Mouse (Mus musculus): Measurements from ENCODE around the gene Dlg5. TPM values are rescaled to one million over a fixed set of nuclear protein-coding genes. Genes with fewer than 3 reads are reported as not detected.

Dlg5 gene
- 23.7 and 32.6 TPM in 2 replicates for polyA plus RNA-seq (2016; fragmentation: Nextera tagmentation; extraction: Ambion mirVana)

DNA sequence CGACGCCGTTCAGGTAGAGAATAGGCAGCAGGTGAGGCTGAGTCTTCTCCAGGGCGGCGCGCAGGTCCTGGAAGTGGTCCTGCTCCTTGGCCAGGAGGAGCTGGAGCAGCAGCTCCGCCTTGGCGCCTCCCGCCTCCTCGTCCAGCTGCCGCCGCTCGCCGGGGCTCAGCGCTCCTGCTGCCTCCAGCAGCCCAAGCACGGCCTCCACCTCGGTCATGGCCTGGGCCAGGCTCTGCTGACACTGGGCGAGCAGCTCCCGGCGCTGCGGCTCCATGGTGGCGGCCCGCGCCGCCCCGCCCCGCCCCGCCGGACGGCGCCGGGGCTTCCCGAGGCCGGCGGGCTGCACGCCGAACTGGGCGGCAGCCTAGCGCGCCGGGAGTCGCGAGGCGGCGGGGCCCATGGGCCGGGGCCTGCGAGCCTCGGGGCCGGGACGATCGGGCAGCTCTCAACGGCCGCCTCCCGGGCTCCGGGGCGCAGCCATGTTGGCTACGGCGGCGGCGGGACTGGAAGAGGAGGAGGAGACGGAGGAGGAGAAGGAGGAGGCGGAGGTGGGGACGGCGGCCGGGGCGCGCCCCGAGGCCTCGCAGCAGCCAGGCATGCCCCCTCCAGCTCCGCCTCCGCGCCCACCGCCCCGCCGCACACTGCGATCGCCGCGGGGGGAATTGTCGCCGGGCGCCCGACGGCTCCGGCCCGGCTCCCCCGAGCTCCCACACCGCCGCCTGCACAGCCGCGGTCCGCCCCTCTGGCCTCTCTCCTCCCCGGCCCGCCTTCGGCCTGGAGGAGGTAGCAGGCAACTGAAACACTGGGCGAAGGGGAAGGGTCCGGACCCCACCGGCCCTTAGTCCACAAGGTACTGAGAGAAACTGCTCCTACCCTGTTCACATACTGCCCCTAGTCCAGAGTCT lies at the start of gene Dlg5:
TSS of gene Dlg5 (minus strand) at position 744 of the 905 bp plus-strand sequence.
- WGBS, result 1% methylated on average over 90 of the region's 98 CpGs
- Histone ChIP-seq H3K27me3 (ENCODE audit: low read depth, poor library complexity, severe bottlenecking) (no peaks in the 10 kb centered on the region), H3K9me3 (replicated peaks) (no peaks in the 10 kb centered on the region), H3K27ac (peak within 1 kb of the TSS; percentile 99), H3K4me1 (peaks cover 43% of the 10 kb centered on the region), H3K4me3 (peak within 1 kb of the TSS; percentile 96), H3K36me3 (peaks cover 24% of the 10 kb centered on the region)
- peak; percentile 84 for DNase-seq (ENCODE audit: low spot score)

- no peak for DNase-seq (ENCODE audit: low spot score)
- 85% methylated on average over 5 of the region's 5 CpGs for WGBS
- no peaks in the 10 kb centered on the region for H3K36me3 ChIP-seq
These were observed 47.9 kb upstream of the Dlg5 start for GRCm38 (mm10) chr14:24293631-24294030.

GRCm38 (mm10) chr14:24292914-24293313 lies 47.2 kb upstream of the Dlg5 start, which contains the start of gene E330034G19Rik:
E330034G19Rik (plus strand) TSS chr14:24293214.
- no peaks in the 10 kb centered on the region for H3K9me3 ChIP-seq (replicated peaks)
- DNase-seq (ENCODE audit: low spot score), result no peak
- H3K4me1 ChIP-seq, result no peaks in the 10 kb centered on the region
- no peak within 1 kb of the TSS for H3K27ac ChIP-seq
- 64% methylated on average over 3 of the region's 3 CpGs for WGBS
- H3K36me3 ChIP-seq, result no peaks in the 10 kb centered on the region
- H3K27me3 ChIP-seq (ENCODE audit: low read depth, poor library complexity, severe bottlenecking), result no peaks in the 10 kb centered on the region
- H3K4me3 ChIP-seq, result no peak within 1 kb of the TSS

More at GRCm38 (mm10) chr14:24293631-24294030, 47.9 kb upstream of the Dlg5 start:
- no peaks in the 10 kb centered on the region for H3K9me3 ChIP-seq (replicated peaks)
- H3K4me1 ChIP-seq, result no peaks in the 10 kb centered on the region
- H3K4me3 ChIP-seq, result no peak overlapping the region
- H3K27ac ChIP-seq, result no peak overlapping the region
- H3K27me3 ChIP-seq (ENCODE audit: low read depth, poor library complexity, severe bottlenecking), result no peaks in the 10 kb centered on the region

GRCm38 (mm10) chr14:24290726-24291125 lies 45.0 kb upstream of the Dlg5 start:
- H3K4me1 ChIP-seq, result no peaks in the 10 kb centered on the region
- DNase-seq (ENCODE audit: low spot score), result no peak
- no peaks in the 10 kb centered on the region for H3K9me3 ChIP-seq (replicated peaks)
- no peak overlapping the region for H3K27ac ChIP-seq
- no peak overlapping the region for H3K4me3 ChIP-seq
- no peaks in the 10 kb centered on the region for H3K36me3 ChIP-seq
- no peaks in the 10 kb centered on the region for H3K27me3 ChIP-seq (ENCODE audit: low read depth, poor library complexity, severe bottlenecking)

DNA sequence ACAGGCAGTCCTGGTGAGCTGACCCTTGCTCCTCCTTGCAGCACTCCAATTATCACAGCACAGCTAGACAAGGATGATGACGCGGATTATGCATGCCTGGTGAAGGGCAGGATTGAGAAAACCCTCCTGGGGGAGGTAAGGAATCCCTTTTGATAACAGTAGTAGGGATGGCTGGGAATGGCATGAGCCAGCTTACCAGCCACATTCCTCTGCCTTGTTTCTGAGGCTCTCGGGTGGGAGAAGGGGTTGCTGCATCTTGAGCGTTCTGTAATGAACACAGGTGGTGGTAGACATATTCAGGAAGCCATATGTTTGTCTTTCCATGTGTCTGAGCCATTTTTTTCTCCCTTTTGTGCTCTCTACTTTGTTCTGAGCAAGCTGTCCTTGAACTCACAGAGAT lies 40.4 kb upstream of the Dlg5 start:
- no peak overlapping the region for H3K4me3 ChIP-seq
- H3K27me3 ChIP-seq (ENCODE audit: low read depth, poor library complexity, severe bottlenecking), result no peaks in the 10 kb centered on the region
- H3K4me1 ChIP-seq, result no peaks in the 10 kb centered on the region
- no peaks in the 10 kb centered on the region for H3K9me3 ChIP-seq (replicated peaks)
- no peaks in the 10 kb centered on the region for H3K36me3 ChIP-seq
- WGBS, result 78% methylated on average over 4 of the region's 4 CpGs
- DNase-seq (ENCODE audit: low spot score), result no peak
- no peak overlapping the region for H3K27ac ChIP-seq

DNA sequence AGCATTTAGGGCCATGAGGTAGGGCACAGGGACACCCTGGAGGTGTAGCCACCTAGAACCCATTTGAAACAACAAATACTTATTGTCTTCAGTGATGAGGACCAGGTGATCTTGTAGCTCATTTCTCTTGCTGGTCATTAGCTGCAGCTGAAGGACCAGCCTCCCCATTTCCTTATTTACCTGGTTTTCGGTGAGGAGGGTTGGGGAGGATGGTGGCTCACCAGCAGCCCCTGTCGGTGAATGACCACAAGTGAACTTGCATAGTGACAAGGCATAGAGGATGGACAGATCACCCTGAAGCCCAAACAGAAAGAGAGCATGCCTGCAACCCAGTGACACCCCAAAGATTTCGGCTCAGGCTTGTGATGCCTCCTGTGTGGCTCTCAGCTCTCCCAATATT lies 36.6 kb upstream of the Dlg5 start:
- no peaks in the 10 kb centered on the region for H3K4me1 ChIP-seq
- H3K27me3 ChIP-seq (ENCODE audit: low read depth, poor library complexity, severe bottlenecking), result no peaks in the 10 kb centered on the region
- 72% methylated on average over 3 of the region's 3 CpGs for WGBS
- no peak overlapping the region for H3K27ac ChIP-seq
- no peak overlapping the region for H3K4me3 ChIP-seq
- H3K36me3 ChIP-seq, result no peaks in the 10 kb centered on the region
- no peaks in the 10 kb centered on the region for H3K9me3 ChIP-seq (replicated peaks)
- DNase-seq (ENCODE audit: low spot score), result no peak

DNA sequence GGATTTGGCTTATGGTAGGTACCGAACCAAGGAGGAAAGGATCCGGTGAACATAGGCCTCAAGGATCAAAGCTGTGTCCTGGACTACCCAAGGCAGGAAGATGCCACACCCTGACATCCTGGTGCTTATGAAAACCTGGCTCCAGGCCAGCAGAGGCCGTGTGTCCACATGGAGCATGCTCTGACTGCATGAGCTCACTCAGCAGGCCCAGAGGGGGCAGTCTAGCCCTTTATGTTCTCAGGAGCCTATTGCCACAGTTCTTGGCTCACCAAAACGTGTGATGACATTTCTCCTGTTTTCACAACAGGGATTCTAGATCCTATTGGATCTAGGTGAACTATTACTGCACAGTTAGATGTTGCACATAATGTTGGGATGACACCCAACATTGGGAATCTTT lies 35.6 kb upstream of the Dlg5 start:
- H3K27ac ChIP-seq, result no peak overlapping the region
- DNase-seq (ENCODE audit: low spot score), result no peak
- H3K27me3 ChIP-seq (ENCODE audit: low read depth, poor library complexity, severe bottlenecking), result no peaks in the 10 kb centered on the region
- no peak overlapping the region for H3K4me3 ChIP-seq
- H3K4me1 ChIP-seq, result no peaks in the 10 kb centered on the region
- 71% methylated on average over 4 of the region's 4 CpGs for WGBS
- no peaks in the 10 kb centered on the region for H3K36me3 ChIP-seq
- no peaks in the 10 kb centered on the region for H3K9me3 ChIP-seq (replicated peaks)

- Histone ChIP-seq H3K27me3 (ENCODE audit: low read depth, poor library complexity, severe bottlenecking) (no peaks in the 10 kb centered on the region), H3K4me3 (no peak overlapping the region), H3K27ac (no peak overlapping the region), H3K9me3 (replicated peaks) (no peaks in the 10 kb centered on the region), H3K36me3 (no peaks in the 10 kb centered on the region), H3K4me1 (peaks cover under 1% of the 10 kb centered on the region; the same call in 1 of the 2 replicates)
- DNase-seq (ENCODE audit: low spot score), result no peak
- WGBS, result 58% methylated on average over 2 of the region's 2 CpGs
These were observed 29.8 kb upstream of the Dlg5 start for GRCm38 (mm10) chr14:24275534-24275933.

DNA sequence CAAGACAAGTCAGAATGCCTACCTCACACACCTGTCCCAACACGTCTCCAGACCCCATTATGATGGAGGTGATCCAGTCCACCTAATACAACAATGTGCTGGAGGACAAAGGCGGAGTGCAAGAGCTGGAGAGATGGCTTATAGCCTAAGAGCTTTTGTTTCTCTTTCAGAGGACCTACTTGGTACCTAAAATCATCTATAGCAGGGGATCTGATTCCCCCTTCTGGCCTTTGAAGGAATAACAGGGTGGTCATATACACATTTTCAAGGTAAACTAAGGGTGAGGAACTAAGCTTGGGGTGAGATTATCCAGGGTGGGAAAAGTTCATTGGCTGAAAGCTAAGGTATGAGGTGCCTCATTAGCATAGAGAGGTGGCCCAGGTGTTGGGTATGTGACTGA lies 27.9 kb upstream of the Dlg5 start:
- H3K36me3 ChIP-seq, result no peaks in the 10 kb centered on the region
- no peaks in the 10 kb centered on the region for H3K27me3 ChIP-seq (ENCODE audit: low read depth, poor library complexity, severe bottlenecking)
- WGBS, result 61% methylated on average over 2 of the region's 2 CpGs
- H3K9me3 ChIP-seq (replicated peaks), result no peaks in the 10 kb centered on the region
- peak; percentile 39 for DNase-seq (ENCODE audit: low spot score)
- no peak overlapping the region for H3K4me3 ChIP-seq
- H3K27ac ChIP-seq, result peak overlapping the region; percentile 42; the same call in 1 of the 2 replicates
- peaks cover 9% of the 10 kb centered on the region; the same call in 1 of the 2 replicates for H3K4me1 ChIP-seq

DNA sequence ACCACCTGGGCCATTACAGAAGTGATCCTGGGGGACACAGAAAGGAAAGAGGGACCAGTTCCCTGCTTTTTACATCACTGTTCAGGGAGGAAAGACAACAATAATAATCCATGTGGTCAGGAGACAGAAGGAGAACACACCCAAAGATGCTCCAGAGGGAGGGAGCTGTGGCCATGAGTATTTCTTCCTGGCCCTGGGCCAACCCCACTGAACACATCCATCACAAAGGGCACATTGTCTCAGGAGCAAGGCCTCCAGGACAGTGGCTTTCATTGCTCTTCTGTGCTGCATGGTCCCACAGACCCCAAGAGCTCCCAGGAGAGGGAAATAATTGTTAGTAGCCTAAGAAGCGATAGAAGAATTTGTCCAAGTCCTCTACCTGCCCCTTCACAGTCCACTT lies 23.9 kb upstream of the Dlg5 start:
- Histone ChIP-seq H3K27ac (peak overlapping the region; percentile 21; the same call in 1 of the 2 replicates), H3K4me1 (peaks cover 20% of the 10 kb centered on the region; the same call in 1 of the 2 replicates), H3K9me3 (replicated peaks) (no peaks in the 10 kb centered on the region), H3K27me3 (ENCODE audit: low read depth, poor library complexity, severe bottlenecking) (no peaks in the 10 kb centered on the region), H3K4me3 (no peak overlapping the region), H3K36me3 (no peaks in the 10 kb centered on the region)
- DNase-seq (ENCODE audit: low spot score), result no peak
- 78% methylated on average over 1 of the region's 1 CpGs for WGBS

DNA sequence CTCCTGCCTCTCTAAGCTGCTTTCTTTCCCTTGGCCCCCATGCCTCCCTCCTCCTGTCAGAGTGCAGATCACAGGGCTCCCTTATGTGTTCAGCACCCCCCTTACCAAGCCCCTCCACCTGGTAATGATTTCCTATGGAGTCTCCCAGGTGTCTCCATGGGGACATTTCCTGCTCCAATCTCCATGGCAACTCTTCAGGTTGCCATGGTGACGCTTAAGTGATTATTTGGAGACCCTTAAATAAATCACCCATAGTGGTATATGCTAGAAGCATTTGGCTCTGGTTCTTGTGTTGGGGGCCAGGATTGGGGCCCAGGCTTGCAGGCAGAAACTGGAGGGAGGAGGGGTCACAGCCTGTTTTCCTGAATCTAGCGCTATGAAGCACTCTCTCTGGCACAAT lies 17.2 kb upstream of the Dlg5 start:
- H3K9me3 ChIP-seq (replicated peaks), result no peaks in the 10 kb centered on the region
- H3K36me3 ChIP-seq, result no peaks in the 10 kb centered on the region
- H3K4me1 ChIP-seq, result peaks cover 55% of the 10 kb centered on the region
- 34% methylated on average over 2 of the region's 2 CpGs for WGBS
- peak; percentile 87 for DNase-seq (ENCODE audit: low spot score)
- H3K27me3 ChIP-seq (ENCODE audit: low read depth, poor library complexity, severe bottlenecking), result no peaks in the 10 kb centered on the region
- H3K4me3 ChIP-seq, result peak overlapping the region; percentile 30
- H3K27ac ChIP-seq, result peak overlapping the region; percentile 92

GRCm38 (mm10) chr14:24262382-24262781 lies 16.7 kb upstream of the Dlg5 start:
- DNase-seq (ENCODE audit: low spot score), result peak; percentile 47
- peak overlapping the region; percentile 30 for H3K4me3 ChIP-seq
- peak overlapping the region; percentile 92 for H3K27ac ChIP-seq
- no peaks in the 10 kb centered on the region for H3K27me3 ChIP-seq (ENCODE audit: low read depth, poor library complexity, severe bottlenecking)
- WGBS, result 63% methylated on average over 6 of the region's 6 CpGs
- peaks cover 55% of the 10 kb centered on the region for H3K4me1 ChIP-seq
- H3K36me3 ChIP-seq, result no peaks in the 10 kb centered on the region
- H3K9me3 ChIP-seq (replicated peaks), result no peaks in the 10 kb centered on the region

GRCm38 (mm10) chr14:24260391-24260790 lies 14.7 kb upstream of the Dlg5 start:
- Histone ChIP-seq H3K4me3 (no peak overlapping the region), H3K27ac (peak overlapping the region; percentile 92), H3K27me3 (ENCODE audit: low read depth, poor library complexity, severe bottlenecking) (no peaks in the 10 kb centered on the region), H3K4me1 (peaks cover 60% of the 10 kb centered on the region), H3K36me3 (no peaks in the 10 kb centered on the region), H3K9me3 (replicated peaks) (no peaks in the 10 kb centered on the region)
- WGBS, result 75% methylated on average over 4 of the region's 4 CpGs
- DNase-seq (ENCODE audit: low spot score), result no peak

Measured in limb, embryonic 10.5 days (tissue).